In genomic region chr6:47879049-47879716, GRCm38 (mm10) we compare ENCODE assay signal across 9 mouse cellular contexts. TPM values are rescaled to one million over a fixed set of nuclear protein-coding genes. Genes with fewer than 3 reads are reported as not detected.
DNase-seq lines count a peak whose midpoint lies in the region; ATAC-seq and TF ChIP-seq lines count a peak whose summit lies in the region.
"Had no signal": no experiment of that assay in that cellular context is flagged by ENCODE, and none has a peak within 500 bp of the region (broad histone marks: within the 10 kb centered on the region; RNA-seq: fewer than 3 reads in every experiment).

No protein-coding gene starts in this region.

- H3K27ac ChIP-seq in heart, embryonic 10.5 days = no peak overlapping the region; the same call in 1 of the 2 replicates
- H3K27ac ChIP-seq in forebrain, postnatal 0 days (ENCODE audit: low read depth, low read length) = no peak overlapping the region
- no peak overlapping the region for H3K27ac ChIP-seq in liver, embryonic 15.5 days (replicated peaks)

- H3K27me3 ChIP-seq in heart, embryonic 10.5 days (ENCODE audit: insufficient read depth, poor library complexity, severe bottlenecking) = no peaks in the 10 kb centered on the region
- no peaks in the 10 kb centered on the region for H3K27me3 ChIP-seq in forebrain, postnatal 0 days (ENCODE audit: insufficient read depth, low read length)
- no peaks in the 10 kb centered on the region for H3K27me3 ChIP-seq in liver, embryonic 15.5 days

- WGBS in heart, embryonic 10.5 days = 65% methylated on average over 4 of the region's 4 CpGs
- 59% methylated on average over 4 of the region's 4 CpGs for WGBS in forebrain, postnatal 0 days
- WGBS in liver, embryonic 15.5 days (ENCODE audit: insufficient replicate concordance) = 49% methylated on average over 4 of the region's 4 CpGs

- peak overlapping the region; percentile 64 for H3K4me2 ChIP-seq in forebrain, postnatal 0 days (ENCODE audit: low read depth)
- peak overlapping the region; percentile 93 for H3K4me2 ChIP-seq in liver, embryonic 15.5 days

- H3K4me1 ChIP-seq in heart, embryonic 10.5 days = peaks cover 22% of the 10 kb centered on the region
- 0 out of 2 replicates have a peak, but pooled peaks cover 7% of the 10 kb centered on the region for H3K4me1 ChIP-seq in forebrain, postnatal 0 days (ENCODE audit: insufficient read depth)
- H3K4me1 ChIP-seq in liver, embryonic 15.5 days (replicated peaks) = peaks cover 27% of the 10 kb centered on the region

- ATAC-seq in forebrain, postnatal 0 days = no peak
- no peak for ATAC-seq in liver, embryonic 15.5 days (ENCODE audit: insufficient read depth)

- peaks cover 40% of the 10 kb centered on the region for H3K36me3 ChIP-seq in heart, embryonic 10.5 days
- peaks cover 39% of the 10 kb centered on the region for H3K36me3 ChIP-seq in forebrain, postnatal 0 days (ENCODE audit: insufficient read depth)
- peaks cover 40% of the 10 kb centered on the region for H3K36me3 ChIP-seq in liver, embryonic 15.5 days (replicated peaks)

- peak overlapping the region; percentile 96 for H3K4me3 ChIP-seq in heart, embryonic 10.5 days
- peak overlapping the region; percentile 66; the same call in 1 of the 2 replicates for H3K4me3 ChIP-seq in forebrain, postnatal 0 days (ENCODE audit: low read depth, low read length)
- H3K4me3 ChIP-seq in liver, embryonic 15.5 days (replicated peaks) = peak overlapping the region; percentile 75

- TF ChIP-seq CTCF in forebrain, postnatal 0 days (IDR thresholded peaks at IDR 0.05; ENCODE audit: low read depth) = no peak

- H3K9me3 ChIP-seq in heart, embryonic 10.5 days = no peaks in the 10 kb centered on the region
- H3K9me3 ChIP-seq in forebrain, postnatal 0 days (ENCODE audit: low read length) = no peaks in the 10 kb centered on the region
- H3K9me3 ChIP-seq in liver, embryonic 15.5 days (replicated peaks) = no peaks in the 10 kb centered on the region

- H3K9ac ChIP-seq in forebrain, postnatal 0 days = peak overlapping the region; percentile 79
- H3K9ac ChIP-seq in liver, embryonic 15.5 days = peak overlapping the region; percentile 89

- DNase-seq in heart, embryonic 10.5 days (ENCODE audit: low spot score) = no peak
- DNase-seq in heart, adult 8-10 months (ENCODE audit: low spot score) = no peak
- peak; percentile 47 for DNase-seq in A20 (ENCODE audit: low read depth, low spot score)
- DNase-seq in forebrain, postnatal 0 days = no peak
- DNase-seq in adrenal gland, adult 18-20 months (ENCODE audit: low spot score in 2 of 2) = no peak
- DNase-seq in cerebellum, adult 9-10 months = no peak
- no peak for DNase-seq in adrenal gland, adult 2 months
- DNase-seq: cerebellum, adult 11 months had no signal

RNA-seq across cellular contexts. Expression of gene Zfp282, which starts 2.2 kb away (rescaled TPM):
- 9.4 and 11.2 TPM in 2 replicates for polyA plus RNA-seq in heart, embryonic 10.5 days (2016; fragmentation: Nextera tagmentation; extraction: Ambion mirVana)
- total RNA-seq in heart, adult 8-10 months (2022) = 1 to 10 TPM; 3.7 to 4.5 (median 4.2) TPM
- 41.8 and 48.5 TPM in 2 replicates for total RNA-seq in forebrain, postnatal 0 days (2014; rRNA removed)
- 15.4 and 16.7 TPM in 2 replicates for polyA plus RNA-seq in forebrain, postnatal 0 days (2015; fragmentation: Nextera tagmentation; extraction: Ambion mirVana)
- 2.6 and 3.1 TPM in 2 replicates for polyA plus RNA-seq in liver, embryonic 15.5 days (2015; fragmentation: Nextera tagmentation; extraction: Ambion mirVana)
- 1 to 10 TPM; 7.7 to 8.0 TPM for total RNA-seq in adrenal gland, adult 18-20 months (2021)
- total RNA-seq in adrenal gland, adult 2 months (2021) = 1 to 10 TPM; 7.0 to 9.2 TPM
- 6.9 and 7.1 TPM in 2 replicates for polyA plus RNA-seq in adrenal gland, adult 2 months (2012; rRNA removed)

RNA-seq across cellular contexts. Expression of gene Zfp212, which starts 41.1 kb away (rescaled TPM):
- 9.4 and 11.8 TPM in 2 replicates for polyA plus RNA-seq in heart, embryonic 10.5 days (2016; fragmentation: Nextera tagmentation; extraction: Ambion mirVana)
- total RNA-seq in heart, adult 8-10 months (2022) = 1 to 10 TPM; 8.2 to 9.8 (median 8.5) TPM
- total RNA-seq in forebrain, postnatal 0 days (2014; rRNA removed) = 12.8 and 17.0 TPM in 2 replicates
- polyA plus RNA-seq in forebrain, postnatal 0 days (2015; fragmentation: Nextera tagmentation; extraction: Ambion mirVana) = 19.3 and 21.8 TPM in 2 replicates
- 5.3 and 6.0 TPM in 2 replicates for polyA plus RNA-seq in liver, embryonic 15.5 days (2015; fragmentation: Nextera tagmentation; extraction: Ambion mirVana)
- 10 to 100 TPM; 12.8 to 15.0 TPM for total RNA-seq in adrenal gland, adult 18-20 months (2021)
- total RNA-seq in adrenal gland, adult 2 months (2021) = 10 to 100 TPM; 13.4 to 15.5 TPM
- polyA plus RNA-seq in adrenal gland, adult 2 months (2012; rRNA removed) = 8.2 and 8.4 TPM in 2 replicates

RNA-seq across cellular contexts. Expression of gene Zfp398, which starts 43.7 kb away (rescaled TPM):
- polyA plus RNA-seq in heart, embryonic 10.5 days (2016; fragmentation: Nextera tagmentation; extraction: Ambion mirVana) = 4.7 and 5.4 TPM in 2 replicates
- total RNA-seq in heart, adult 8-10 months (2022) = 1 to 10 TPM; 5.9 to 8.4 (median 6.9) TPM
- 23.5 and 28.2 TPM in 2 replicates for total RNA-seq in forebrain, postnatal 0 days (2014; rRNA removed)
- polyA plus RNA-seq in forebrain, postnatal 0 days (2015; fragmentation: Nextera tagmentation; extraction: Ambion mirVana) = 7.1 and 11.1 TPM in 2 replicates
- 1.6 and 2.5 TPM in 2 replicates for polyA plus RNA-seq in liver, embryonic 15.5 days (2015; fragmentation: Nextera tagmentation; extraction: Ambion mirVana)
- 10 to 100 TPM in 1 of 2 experiments, 1 to 10 TPM in 1; 8.8 to 12.3 TPM for total RNA-seq in adrenal gland, adult 18-20 months (2021)
- 10 to 100 TPM; 10.5 to 12.1 TPM for total RNA-seq in adrenal gland, adult 2 months (2021)
- polyA plus RNA-seq in adrenal gland, adult 2 months (2012; rRNA removed) = 11.7 and 13.4 TPM in 2 replicates

RNA-seq across cellular contexts. Expression of gene Zfp786, which starts 48.5 kb away (rescaled TPM):
- polyA plus RNA-seq in heart, embryonic 10.5 days (2016; fragmentation: Nextera tagmentation; extraction: Ambion mirVana) = 1.2 and 3.5 TPM in 2 replicates
- 1 to 10 TPM in 3 of 4 experiments, under 1 TPM in 1; 0.97 to 1.3 (median 1.1) TPM for total RNA-seq in heart, adult 8-10 months (2022)
- total RNA-seq in forebrain, postnatal 0 days (2014; rRNA removed) = 22.2 and 23.8 TPM in 2 replicates
- 5.1 and 5.5 TPM in 2 replicates for polyA plus RNA-seq in forebrain, postnatal 0 days (2015; fragmentation: Nextera tagmentation; extraction: Ambion mirVana)
- polyA plus RNA-seq in liver, embryonic 15.5 days (2015; fragmentation: Nextera tagmentation; extraction: Ambion mirVana) = 0.39 and 0.41 TPM in 2 replicates
- total RNA-seq in adrenal gland, adult 18-20 months (2021) = 1 to 10 TPM in 1 of 2 experiments, under 1 TPM in 1; 0.77 to 1.7 TPM
- under 1 TPM; 0.78 to 0.93 TPM for total RNA-seq in adrenal gland, adult 2 months (2021)
- 0.30 and 0.37 TPM in 2 replicates for polyA plus RNA-seq in adrenal gland, adult 2 months (2012; rRNA removed)
